Mouse (Mus musculus): ENCODE measurements around the gene Tymp. TPM values are rescaled to one million over a fixed set of nuclear protein-coding genes. Genes with fewer than 3 reads are reported as not detected.

Tymp gene
- polyA plus RNA-seq, 1 experiment from 2014 or later: 2.2 TPM

Other genes with a start within 250 kb of the Tymp start
- gene Hdac10, start 248.3 kb downstream of the Tymp start, polyA plus RNA-seq (2015; fragmentation: Nextera tagmentation; extraction: Ambion mirVana): 23.9 and 26.7 TPM in 2 replicates
- gene Mapk12, start 236.3 kb downstream of the Tymp start, polyA plus RNA-seq (2015; fragmentation: Nextera tagmentation; extraction: Ambion mirVana): 6.7 and 7.0 TPM in 2 replicates
- gene Mapk11, start 227.4 kb downstream of the Tymp start, polyA plus RNA-seq (2015; fragmentation: Nextera tagmentation; extraction: Ambion mirVana): 35.8 and 40.2 TPM in 2 replicates
- 89.8 and 94.5 TPM in 2 replicates for gene Plxnb2, start 196.3 kb downstream of the Tymp start, polyA plus RNA-seq (2015; fragmentation: Nextera tagmentation; extraction: Ambion mirVana)
- gene Dennd6b, start 180.5 kb downstream of the Tymp start, polyA plus RNA-seq (2015; fragmentation: Nextera tagmentation; extraction: Ambion mirVana): 68.9 and 71.8 TPM in 2 replicates
- 64.8 and 76.9 TPM in 2 replicates for gene Ppp6r2, start 165.5 kb downstream of the Tymp start, polyA plus RNA-seq (2015; fragmentation: Nextera tagmentation; extraction: Ambion mirVana)
- gene Sbf1, start 61.7 kb downstream of the Tymp start, polyA plus RNA-seq (2015; fragmentation: Nextera tagmentation; extraction: Ambion mirVana): 81.8 and 90.0 TPM in 2 replicates
- not detected in 2 replicates for gene Adm2, start 54.3 kb downstream of the Tymp start, polyA plus RNA-seq (2015; fragmentation: Nextera tagmentation; extraction: Ambion mirVana)
- gene Miox, start 42.6 kb downstream of the Tymp start, polyA plus RNA-seq (2015; fragmentation: Nextera tagmentation; extraction: Ambion mirVana): not detected in 2 replicates
- gene Lmf2, start 21.4 kb downstream of the Tymp start, polyA plus RNA-seq (2015; fragmentation: Nextera tagmentation; extraction: Ambion mirVana): 34.1 and 35.1 TPM in 2 replicates
- gene Ncaph2, start 21.3 kb downstream of the Tymp start, polyA plus RNA-seq (2015; fragmentation: Nextera tagmentation; extraction: Ambion mirVana): 101 and 117 TPM in 2 replicates
- gene Sco2, start 3.2 kb downstream of the Tymp start, polyA plus RNA-seq (2015; fragmentation: Nextera tagmentation; extraction: Ambion mirVana): 10.9 and 11.3 TPM in 2 replicates
- 0.27 and 1.9 TPM in 2 replicates for gene Odf3b, start 2.2 kb upstream of the Tymp start, polyA plus RNA-seq (2015; fragmentation: Nextera tagmentation; extraction: Ambion mirVana)
- gene Klhdc7b, start 7.9 kb upstream of the Tymp start, polyA plus RNA-seq (2015; fragmentation: Nextera tagmentation; extraction: Ambion mirVana): not detected in 2 replicates
- not detected in 2 replicates for gene Syce3, start 33.5 kb upstream of the Tymp start, polyA plus RNA-seq (2015; fragmentation: Nextera tagmentation; extraction: Ambion mirVana)
- gene Cpt1b, start 48.8 kb upstream of the Tymp start, polyA plus RNA-seq (2015; fragmentation: Nextera tagmentation; extraction: Ambion mirVana): 0.73 and 1.7 TPM in 2 replicates
- gene C730034F03Rik, start 52.5 kb upstream of the Tymp start, polyA plus RNA-seq (2015; fragmentation: Nextera tagmentation; extraction: Ambion mirVana): 6.1 and 7.3 TPM in 2 replicates
- 0.17 TPM in 1 of 2 replicates, not detected in the other for gene Gm44502, start 52.7 kb upstream of the Tymp start, polyA plus RNA-seq (2015; fragmentation: Nextera tagmentation; extraction: Ambion mirVana)
- gene Chkb, start 52.9 kb upstream of the Tymp start, polyA plus RNA-seq (2015; fragmentation: Nextera tagmentation; extraction: Ambion mirVana): 81.4 and 82.2 TPM in 2 replicates
- 77.3 and 78.0 TPM in 2 replicates for gene Mapk8ip2, start 76.9 kb upstream of the Tymp start, polyA plus RNA-seq (2015; fragmentation: Nextera tagmentation; extraction: Ambion mirVana)
- 18.4 and 19.1 TPM in 2 replicates for gene Arsa, start 100.4 kb upstream of the Tymp start, polyA plus RNA-seq (2015; fragmentation: Nextera tagmentation; extraction: Ambion mirVana)
- gene Shank3, start 122.6 kb upstream of the Tymp start, polyA plus RNA-seq (2015; fragmentation: Nextera tagmentation; extraction: Ambion mirVana): 6.5 and 8.0 TPM in 2 replicates
- 0.48 and 1.5 TPM in 2 replicates for gene Acr, start 191.3 kb upstream of the Tymp start, polyA plus RNA-seq (2015; fragmentation: Nextera tagmentation; extraction: Ambion mirVana)
- gene Rabl2, start 214.9 kb upstream of the Tymp start, polyA plus RNA-seq (2015; fragmentation: Nextera tagmentation; extraction: Ambion mirVana): 70.7 and 82.4 TPM in 2 replicates